Mouse (Mus musculus): ENCODE results near the gene Pcgf1. TPM values are rescaled to one million over a fixed set of nuclear protein-coding genes. Genes with fewer than 3 reads are reported as not detected.

Pcgf1 gene
- 16.8 and 19.3 TPM in 2 replicates for polyA plus RNA-seq (2012; rRNA removed)

DNA sequence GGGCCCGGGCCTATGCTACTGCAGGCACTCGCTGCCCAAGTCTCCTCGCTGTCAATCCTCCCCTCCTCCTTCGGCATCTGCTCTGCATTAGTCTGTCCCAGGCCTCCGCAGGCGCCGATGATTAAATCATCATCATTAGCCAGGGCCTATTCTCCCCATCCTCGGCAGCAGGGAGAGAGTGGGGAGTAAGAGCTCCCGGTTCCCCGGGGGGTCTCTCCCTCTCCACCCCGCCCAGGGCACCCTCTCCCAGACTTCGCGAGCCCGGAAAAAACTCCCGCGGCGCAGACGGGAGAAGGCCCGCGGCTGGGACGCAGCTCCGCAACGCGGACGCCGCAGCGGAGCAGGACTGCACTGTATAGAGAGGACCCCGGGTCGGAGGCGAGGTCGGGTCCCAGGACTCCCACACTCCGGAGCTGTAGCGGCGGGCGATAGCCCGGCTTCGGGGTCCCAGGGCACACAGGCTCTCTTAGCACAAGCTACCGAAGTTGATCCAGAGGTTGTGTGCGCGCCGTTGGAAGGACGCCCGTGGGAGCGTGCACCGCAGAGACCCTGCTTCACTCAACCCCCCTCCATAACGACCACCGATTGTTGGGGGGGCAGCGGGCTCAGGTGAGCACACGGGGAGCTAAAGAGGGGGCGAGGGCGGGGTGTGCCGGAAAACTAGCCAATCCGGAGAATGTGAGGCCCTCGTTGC lies at the start of gene Pcgf1:
Gene Pcgf1 (plus strand): TSS at position 240 of the 694 bp plus-strand sequence.
- WGBS, result under 1% methylated on average over 54 of the region's 54 CpGs
- no peak for DNase-seq (ENCODE audit: low read depth, low spot score)

GRCm38 (mm10) chr6:83029777-83030176 lies 47.9 kb upstream of the Pcgf1 start:
- no peak for DNase-seq (ENCODE audit: low read depth, low spot score)
- 74% methylated on average over 10 of the region's 10 CpGs for WGBS

DNA sequence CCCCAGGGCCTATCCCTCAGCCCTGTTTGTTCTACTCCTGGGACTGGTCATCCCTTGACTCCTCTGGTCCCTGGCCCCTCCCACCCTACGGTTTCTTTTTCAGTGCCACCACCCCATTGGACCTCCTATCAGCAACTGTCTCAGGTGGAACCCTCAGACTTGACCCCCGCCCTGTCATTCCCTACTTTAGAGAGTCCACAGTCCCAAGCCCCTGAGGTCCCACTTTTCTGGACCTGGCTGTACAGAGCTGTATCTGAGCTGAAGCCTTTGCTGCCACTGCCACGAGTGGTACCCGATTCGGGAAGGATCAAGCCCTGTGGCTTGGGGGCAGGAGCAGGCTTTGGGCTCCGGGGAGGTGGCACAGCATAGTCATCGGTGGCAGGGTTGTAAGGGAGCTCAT lies 46.6 kb upstream of the Pcgf1 start:
- DNase-seq (ENCODE audit: low read depth, low spot score), result no peak
- WGBS, result 86% methylated on average over 7 of the region's 7 CpGs

DNA sequence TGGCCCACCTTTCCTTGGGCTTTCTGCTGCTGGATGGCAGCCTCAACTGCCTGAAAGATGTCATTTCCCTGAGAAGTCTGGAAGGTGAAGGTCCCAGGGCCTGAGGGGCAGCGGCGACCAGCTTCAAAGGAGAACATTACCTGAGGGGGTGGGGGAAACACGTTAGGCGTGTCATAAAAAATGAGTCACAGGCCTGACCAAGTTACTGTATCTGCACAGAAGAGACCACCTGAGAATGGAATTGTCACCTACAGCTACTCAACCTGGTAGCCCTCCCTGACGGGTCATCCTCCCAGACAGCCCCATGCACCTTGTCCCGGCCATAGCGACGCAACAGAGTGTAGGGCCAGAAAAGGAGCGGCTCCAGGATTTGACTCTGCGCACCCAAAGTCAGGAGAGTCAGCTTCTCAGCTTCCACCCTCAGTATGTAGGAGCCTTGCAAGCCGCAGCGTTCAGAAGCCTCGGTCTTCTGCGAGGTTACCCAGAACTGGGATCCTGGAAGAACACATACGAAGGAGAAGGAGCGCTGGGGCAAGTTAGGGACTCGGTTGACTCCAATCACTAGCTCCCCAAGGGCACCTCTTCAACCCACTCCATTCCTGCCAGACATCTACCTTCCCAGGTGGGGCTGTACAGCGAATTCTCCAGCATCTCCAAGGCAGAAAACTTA lies 45.6 kb upstream of the Pcgf1 start:
- DNase-seq (ENCODE audit: low read depth, low spot score), result no peak
- WGBS, result 80% methylated on average over 18 of the region's 18 CpGs

DNA sequence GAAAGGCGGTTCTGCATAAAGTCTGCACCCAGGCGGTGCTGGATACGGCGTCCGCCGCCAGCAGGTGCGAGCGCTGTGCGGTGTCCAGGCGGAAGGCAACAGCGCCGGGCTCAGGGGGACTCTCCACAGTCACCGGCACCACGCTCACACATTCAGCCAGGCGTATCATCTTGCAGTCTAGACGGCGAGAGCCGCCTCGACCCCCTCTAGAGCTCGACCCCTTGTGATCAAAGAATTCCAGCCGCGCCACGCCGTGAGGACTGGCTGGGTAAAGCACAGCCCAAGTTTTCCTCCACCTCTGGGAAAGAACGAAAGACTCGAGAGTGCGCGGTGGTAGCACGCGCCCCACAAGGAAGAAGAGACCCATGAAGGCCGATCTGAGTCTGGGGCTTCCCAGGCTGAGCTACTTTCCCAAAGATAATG lies 44.9 kb upstream of the Pcgf1 start:
- DNase-seq (ENCODE audit: low read depth, low spot score), result no peak
- WGBS, result under 1% methylated on average over 31 of the region's 31 CpGs

DNA sequence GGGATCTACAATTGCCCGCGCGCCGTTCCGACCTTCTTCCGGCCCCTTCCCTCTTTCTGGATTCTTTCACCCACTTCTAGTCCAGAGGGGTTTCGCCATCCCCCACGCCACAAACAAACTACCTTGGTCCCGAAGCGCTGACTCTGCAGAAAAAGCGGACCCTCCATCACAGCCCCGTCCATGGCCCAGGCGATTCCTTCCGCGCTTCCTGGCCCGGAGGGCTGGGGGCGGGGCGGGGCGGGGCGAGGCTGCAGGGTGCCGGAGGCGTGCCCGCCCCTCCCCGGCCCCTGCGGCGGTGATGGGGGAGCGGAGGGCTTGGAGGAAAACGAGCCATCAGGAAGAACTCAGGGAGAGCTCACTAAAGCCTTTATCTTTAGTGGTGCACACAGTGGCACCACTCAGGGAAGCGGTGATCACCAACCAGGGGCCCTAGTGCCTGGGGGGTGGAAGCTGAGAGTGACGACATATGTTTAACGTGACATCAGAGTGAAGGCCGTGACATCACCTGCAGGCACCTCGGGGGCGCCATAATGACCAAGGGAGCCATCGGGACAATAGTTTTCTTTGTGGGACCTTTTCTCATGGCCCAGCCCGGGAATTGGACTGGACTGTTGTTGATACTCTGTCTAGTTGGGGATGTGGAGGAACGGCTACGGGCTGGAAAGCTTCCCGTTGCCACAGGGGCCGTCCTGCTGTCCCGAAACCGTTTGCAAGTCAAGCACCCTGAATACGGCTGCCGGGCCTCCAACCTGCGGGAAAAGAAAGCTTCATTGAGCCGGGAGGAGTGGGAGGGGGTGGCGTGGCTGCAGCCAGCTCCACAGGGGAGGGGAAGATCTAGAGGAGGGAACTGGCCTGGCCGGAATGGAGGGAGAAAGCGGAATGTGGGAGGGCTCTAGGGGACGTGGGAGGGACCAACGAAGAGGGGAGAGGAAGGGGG lies 44.2 kb upstream of the Pcgf1 start, which contains the start of the genes Dok1 and Loxl3:
Gene Dok1 (minus strand): TSS at position 223 of the 937 bp plus-strand sequence.
Gene Loxl3 (plus strand): TSS at position 925 of the 937 bp plus-strand sequence.
- WGBS, result 2% methylated on average over 51 of the region's 51 CpGs

GRCm38 (mm10) chr6:83034463-83035055 lies 43.1 kb upstream of the Pcgf1 start:
- no peak for DNase-seq (ENCODE audit: low read depth, low spot score)
- 75% methylated on average over 5 of the region's 5 CpGs for WGBS

More for the DNA sequence above, 44.2 kb upstream of the Pcgf1 start, which contains the start of the genes Dok1 and Loxl3:
- DNase-seq (ENCODE audit: low read depth, low spot score), result no peak

DNA sequence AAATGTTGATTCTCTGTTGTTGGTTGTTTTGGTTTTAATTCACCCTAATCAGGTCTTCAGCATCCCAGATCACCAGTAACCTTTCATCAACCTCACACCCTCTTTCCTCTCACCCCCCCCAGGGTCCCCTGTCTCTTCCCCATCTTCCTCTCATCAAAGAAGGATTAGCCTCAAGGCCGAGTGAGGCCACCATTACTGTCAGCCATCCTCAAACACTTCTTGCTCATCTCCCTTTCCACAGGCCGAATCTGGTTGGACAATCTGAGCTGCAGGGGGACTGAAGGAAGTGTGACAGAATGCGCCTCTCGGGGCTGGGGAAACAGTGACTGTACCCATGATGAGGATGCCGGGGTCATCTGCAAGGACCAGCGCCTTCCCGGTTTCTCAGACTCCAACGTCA lies 40.5 kb upstream of the Pcgf1 start:
- DNase-seq (ENCODE audit: low read depth, low spot score), result no peak
- WGBS, result 88% methylated on average over 8 of the region's 8 CpGs

GRCm38 (mm10) chr6:83038496-83039012 lies 39.1 kb upstream of the Pcgf1 start:
- peak; percentile 94 for DNase-seq (ENCODE audit: low read depth, low spot score)
- 13% methylated on average over 24 of the region's 24 CpGs for WGBS

- DNase-seq (ENCODE audit: low read depth, low spot score), result no peak
- WGBS, result 88% methylated on average over 5 of the region's 5 CpGs
Observed at GRCm38 (mm10) chr6:83040601-83041000, 37.1 kb upstream of the Pcgf1 start.

DNA sequence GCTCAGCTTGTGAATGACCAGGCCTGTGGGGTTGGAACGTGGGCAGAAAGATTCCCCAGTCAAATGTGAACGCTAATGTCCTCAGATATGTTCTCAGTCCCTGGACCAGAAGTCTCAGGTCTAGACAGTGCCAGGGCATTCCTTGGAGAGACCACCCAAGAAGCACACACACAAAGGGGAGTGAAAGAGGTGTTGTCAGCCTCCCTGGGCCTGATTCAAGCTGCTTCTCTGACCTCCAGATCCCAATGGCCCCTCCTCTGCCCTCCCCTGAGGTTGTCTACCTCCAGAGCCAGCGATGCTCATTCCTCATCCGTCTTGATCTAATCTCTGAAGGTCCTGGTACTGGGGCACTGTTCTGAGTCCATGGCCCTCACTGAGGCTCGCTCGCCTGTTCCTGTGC lies 34.1 kb upstream of the Pcgf1 start:
- 71% methylated on average over 6 of the region's 6 CpGs for WGBS

GRCm38 (mm10) chr6:83043993-83044392 lies 33.7 kb upstream of the Pcgf1 start:
- WGBS, result 94% methylated on average over 5 of the region's 5 CpGs
- DNase-seq (ENCODE audit: low read depth, low spot score), result no peak

More for the DNA sequence above, 34.1 kb upstream of the Pcgf1 start:
- DNase-seq (ENCODE audit: low read depth, low spot score), result no peak

GRCm38 (mm10) chr6:83044742-83045141 lies 32.9 kb upstream of the Pcgf1 start:
- WGBS, result 60% methylated on average over 9 of the region's 9 CpGs
- DNase-seq (ENCODE audit: low read depth, low spot score), result no peak

GRCm38 (mm10) chr6:83049367-83049766 lies 28.3 kb upstream of the Pcgf1 start:
- no peak for DNase-seq (ENCODE audit: low read depth, low spot score)
- 76% methylated on average over 10 of the region's 10 CpGs for WGBS

- no peak for DNase-seq (ENCODE audit: low read depth, low spot score)
- WGBS, result 10% methylated on average over 26 of the region's 26 CpGs
Observed at GRCm38 (mm10) chr6:83053136-83053960, 24.3 kb upstream of the Pcgf1 start.

DNA sequence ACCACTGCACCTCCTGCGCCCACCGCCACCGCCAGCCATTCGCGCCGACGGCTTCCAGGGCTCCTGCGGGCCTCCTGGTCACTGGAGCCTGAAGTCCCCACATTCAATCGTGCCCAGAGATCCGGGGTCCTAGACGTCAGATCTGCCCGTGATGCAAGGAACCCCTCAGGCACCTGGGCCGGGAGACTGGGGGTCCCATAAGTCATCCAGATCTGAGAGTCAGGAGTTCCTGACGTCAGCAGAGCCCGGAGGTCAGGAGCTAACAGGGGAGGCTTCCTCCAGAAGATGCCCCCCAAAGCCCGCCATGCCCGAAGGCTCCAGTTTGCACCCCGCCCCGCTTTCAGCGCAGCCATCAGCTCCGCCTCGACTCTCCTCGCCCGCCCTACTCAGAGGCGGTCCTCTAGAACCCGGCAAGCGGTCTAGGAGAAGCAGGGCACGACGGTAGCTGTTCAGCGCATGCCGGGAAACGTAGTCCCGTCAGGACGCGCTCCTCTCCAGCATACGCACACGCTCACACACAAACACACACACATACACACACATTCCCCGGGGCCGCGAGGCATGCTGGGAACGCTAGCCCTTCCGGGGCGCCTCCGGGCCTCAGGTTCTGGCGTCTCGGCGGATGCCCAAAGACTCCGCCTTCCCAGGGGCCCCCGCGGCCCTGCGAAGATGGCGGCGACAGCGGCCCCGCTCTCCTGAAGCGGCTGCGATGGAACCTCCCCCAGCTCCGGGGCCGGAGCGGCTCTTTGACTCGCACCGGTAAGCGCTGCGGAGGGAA lies 23.4 kb upstream of the Pcgf1 start, which contains the start of gene Aup1:
Gene Aup1 (plus strand): TSS at position 448 of the 778 bp plus-strand sequence.
- under 1% methylated on average over 64 of the region's 64 CpGs for WGBS
- peak; percentile 90 for DNase-seq (ENCODE audit: low read depth, low spot score)

DNA sequence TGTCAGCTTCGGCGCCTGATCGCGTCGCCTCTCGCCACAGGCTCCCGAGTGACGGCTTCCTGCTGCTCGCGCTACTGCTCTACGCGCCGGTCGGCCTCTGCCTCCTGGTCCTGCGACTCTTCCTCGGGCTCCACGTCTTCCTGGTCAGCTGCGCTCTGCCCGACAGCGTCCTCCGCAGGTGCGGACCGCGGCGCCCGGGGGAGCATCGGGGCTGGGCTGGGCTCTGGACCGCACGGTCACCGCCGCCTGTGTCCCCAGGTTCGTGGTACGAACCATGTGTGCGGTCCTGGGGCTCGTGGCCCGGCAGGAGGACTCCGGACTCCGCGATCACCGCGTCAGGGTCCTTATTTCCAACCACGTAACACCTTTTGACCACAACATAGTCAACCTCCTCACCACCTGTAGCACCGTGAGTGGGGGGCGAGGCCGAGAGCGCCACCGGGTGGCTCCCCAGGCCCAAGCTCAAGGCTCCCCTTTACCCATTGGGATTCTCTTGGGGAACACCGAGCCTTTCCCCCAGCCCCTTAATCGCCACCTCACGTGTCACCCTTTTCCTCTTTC lies 22.7 kb upstream of the Pcgf1 start, which contains the start of gene Htra2:
Gene Htra2 (minus strand): TSS at position 403 of the 561 bp plus-strand sequence.
- under 1% methylated on average over 50 of the region's 50 CpGs for WGBS
- no peak for DNase-seq (ENCODE audit: low read depth, low spot score)

All from large intestine, adult 2 months (tissue).